Mouse (Mus musculus): ENCODE data around the gene Capn11.

DNA sequence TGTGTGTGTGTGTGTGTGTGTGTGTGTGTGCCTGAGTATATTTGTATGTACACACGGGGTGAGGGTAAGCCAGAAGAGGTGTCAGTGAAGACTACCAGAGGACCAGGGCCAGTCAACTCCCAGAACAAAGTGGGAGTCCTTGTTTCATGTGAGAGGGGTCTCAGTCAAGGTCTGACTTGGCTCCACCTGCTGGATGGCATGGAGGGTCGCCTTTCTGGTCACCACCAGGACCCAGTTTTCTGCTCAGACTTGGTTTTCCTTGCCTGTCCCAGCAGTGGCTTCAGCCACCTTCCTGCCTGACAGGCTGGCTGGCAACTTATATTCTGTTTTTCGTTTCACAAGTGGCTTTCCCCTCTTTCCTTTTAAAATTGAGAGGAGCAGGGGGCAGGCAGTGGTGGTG, 48.3 kb upstream of the Capn11 start:
- TF ChIP-seq POLR2A (IDR thresholded peaks at IDR 0.05; ENCODE audit: extremely low read depth, insufficient read depth, low read length), result no peak
- no peak for TF ChIP-seq CTCF (IDR thresholded peaks at IDR 0.05; ENCODE audit: low read depth, low read length)
